In genomic region chr2:27680595-27680994, GRCm38 (mm10) we compare ENCODE assay signal across 10 mouse cellular contexts. TPM values are rescaled to one million over a fixed set of nuclear protein-coding genes. Genes with fewer than 3 reads are reported as not detected.
DNase-seq lines count a peak whose midpoint lies in the region; ATAC-seq and TF ChIP-seq lines count a peak whose summit lies in the region.
"Had no signal": no experiment of that assay in that cellular context is flagged by ENCODE, and none has a peak within 500 bp of the region (broad histone marks: within the 10 kb centered on the region; RNA-seq: fewer than 3 reads in every experiment).

No protein-coding gene starts in this region.

- H3K27me3 ChIP-seq in midbrain, embryonic 10.5 days (ENCODE audit: low read depth, poor library complexity, severe bottlenecking): peaks cover 50% of the 10 kb centered on the region
- no peaks in the 10 kb centered on the region for H3K27me3 ChIP-seq in midbrain, embryonic 15.5 days (replicated peaks)
- H3K27me3 ChIP-seq in intestine, postnatal 0 days (replicated peaks; ENCODE audit: control insufficient read depth, insufficient read depth, low read length): no peaks in the 10 kb centered on the region
- no peaks in the 10 kb centered on the region for H3K27me3 ChIP-seq in stomach, embryonic 14.5 days (ENCODE audit: control insufficient read depth, insufficient read depth, low read length)

- WGBS in midbrain, embryonic 10.5 days: 90% methylated on average over 4 of the region's 4 CpGs
- WGBS in midbrain, embryonic 15.5 days: 88% methylated on average over 4 of the region's 4 CpGs
- WGBS in intestine, postnatal 0 days: 75% methylated on average over 4 of the region's 4 CpGs
- WGBS in stomach, embryonic 14.5 days: 80% methylated on average over 4 of the region's 4 CpGs

- no peaks in the 10 kb centered on the region for H3K36me3 ChIP-seq in midbrain, embryonic 10.5 days
- H3K36me3 ChIP-seq in midbrain, embryonic 15.5 days (replicated peaks): no peaks in the 10 kb centered on the region
- no peaks in the 10 kb centered on the region for H3K36me3 ChIP-seq in intestine, postnatal 0 days (ENCODE audit: control insufficient read depth, insufficient read depth)
- no peaks in the 10 kb centered on the region for H3K36me3 ChIP-seq in stomach, embryonic 14.5 days (ENCODE audit: control insufficient read depth, insufficient read depth, low read length)

- H3K4me2 ChIP-seq in midbrain, embryonic 15.5 days: no peak overlapping the region
- peak overlapping the region; percentile 97 for H3K4me2 ChIP-seq in intestine, postnatal 0 days (replicated peaks; ENCODE audit: low read depth)
- H3K4me2 ChIP-seq in stomach, embryonic 14.5 days (replicated peaks; ENCODE audit: low read depth, low read length): 0 out of 2 replicates have a peak overlapping the region, but pooled peaks have one; percentile 95

- ATAC-seq in midbrain, embryonic 15.5 days (replicated peaks): no peak
- no peak for ATAC-seq in intestine, postnatal 0 days
- ATAC-seq in stomach, embryonic 14.5 days (ENCODE audit: insufficient number of reproducible peaks, insufficient read depth, low FRiP score, low read depth): no peak

- no peaks in the 10 kb centered on the region for H3K9me3 ChIP-seq in midbrain, embryonic 10.5 days (replicated peaks)
- H3K9me3 ChIP-seq in midbrain, embryonic 15.5 days: no peaks in the 10 kb centered on the region
- H3K9me3 ChIP-seq in intestine, postnatal 0 days (ENCODE audit: control insufficient read depth): no peaks in the 10 kb centered on the region
- H3K9me3 ChIP-seq in stomach, embryonic 14.5 days (ENCODE audit: control insufficient read depth, low read depth, low read length): no peaks in the 10 kb centered on the region

- DNase-seq in gastrocnemius, postnatal 14 days: peak; percentile 17
- DNase-seq in gastrocnemius, postnatal 4 days (ENCODE audit: low spot score in 2 of 2): no peak
- no peak for DNase-seq in midbrain, embryonic 10.5 days (ENCODE audit: low spot score)
- DNase-seq in spleen, postnatal 14 days (ENCODE audit: low spot score in 2 of 2): no peak
- no peak for DNase-seq in frontal cortex, postnatal 36 days (ENCODE audit: low spot score in 2 of 2)
- DNase-seq: B cell, adult 2 months; left cerebral cortex, postnatal 4 days had no signal

- no peak overlapping the region for H3K9ac ChIP-seq in midbrain, embryonic 15.5 days
- H3K9ac ChIP-seq in intestine, postnatal 0 days (ENCODE audit: low read depth, low read length): no peak overlapping the region
- H3K9ac ChIP-seq in stomach, embryonic 14.5 days (replicated peaks; ENCODE audit: low read depth, low read length): no peak overlapping the region

- peak overlapping the region; percentile 94; the same call in 1 of the 2 replicates for H3K4me3 ChIP-seq in midbrain, embryonic 10.5 days
- H3K4me3 ChIP-seq in midbrain, embryonic 15.5 days: no peak overlapping the region
- H3K4me3 ChIP-seq in intestine, postnatal 0 days (ENCODE audit: low read depth, low read length): no peak overlapping the region
- no peak overlapping the region for H3K4me3 ChIP-seq in stomach, embryonic 14.5 days (ENCODE audit: low read depth, low read length)

- intact Hi-C loops in gastrocnemius, postnatal 14 days (cut with DNase I; ENCODE audit: low total_unique reads): no loop called here

- H3K27ac ChIP-seq in midbrain, embryonic 10.5 days (replicated peaks): peak overlapping the region; percentile 49; the same call in 1 of the 2 replicates
- H3K27ac ChIP-seq in midbrain, embryonic 15.5 days: no peak overlapping the region
- H3K27ac ChIP-seq in intestine, postnatal 0 days (ENCODE audit: low read depth, low read length): peak overlapping the region; percentile 97; the same call in 1 of the 2 replicates
- no peak overlapping the region for H3K27ac ChIP-seq in stomach, embryonic 14.5 days (ENCODE audit: low read length)

- H3K4me1 ChIP-seq in midbrain, embryonic 10.5 days: peaks cover 89% of the 10 kb centered on the region
- H3K4me1 ChIP-seq in midbrain, embryonic 15.5 days: peaks cover 56% of the 10 kb centered on the region
- H3K4me1 ChIP-seq in intestine, postnatal 0 days (replicated peaks; ENCODE audit: control insufficient read depth, insufficient read depth, low read length): peaks cover 57% of the 10 kb centered on the region
- peaks cover 58% of the 10 kb centered on the region for H3K4me1 ChIP-seq in stomach, embryonic 14.5 days (ENCODE audit: control insufficient read depth, insufficient read depth, low read length)

- no peak for TF ChIP-seq CTCF in intestine, postnatal 0 days (IDR thresholded peaks at IDR 0.05; ENCODE audit: low read depth)

RNA-seq across cellular contexts. Expression of gene Rxra, which starts 4.4 kb away (rescaled TPM):
- 10 to 100 TPM; 48.4 to 53.6 TPM for total RNA-seq in gastrocnemius, postnatal 14 days (2021)
- total RNA-seq in gastrocnemius, postnatal 4 days (2021): 10 to 100 TPM; 59.0 to 60.2 TPM
- 7.5 and 7.6 TPM in 2 replicates for polyA plus RNA-seq in midbrain, embryonic 10.5 days (2016; fragmentation: Nextera tagmentation; extraction: Ambion mirVana)
- 3.1 and 4.1 TPM in 2 replicates for polyA plus RNA-seq in midbrain, embryonic 15.5 days (2015; fragmentation: Nextera tagmentation; extraction: Ambion mirVana)
- polyA plus RNA-seq in intestine, postnatal 0 days (2015; fragmentation: Nextera tagmentation; extraction: Ambion mirVana): 9.0 and 10.2 TPM in 2 replicates
- 9.0 and 10.3 TPM in 2 replicates for polyA plus RNA-seq in stomach, embryonic 14.5 days (2014; fragmentation: Nextera tagmentation; extraction: Ambion mirVana)

Comparison
In these comparisons a context has a peak if more than half of its experiments do, and no peak if none do; other contexts are left out.
1. H3K27ac ChIP-seq: peak in midbrain, embryonic 10.5 days (single experiment) and intestine, postnatal 0 days (single experiment); none in midbrain, embryonic 15.5 days (single experiment) and stomach, embryonic 14.5 days (single experiment).